Mouse (Mus musculus) ES-Bruce4 (cell line): ENCODE measurements around the gene Mid1. TPM values are rescaled to one million over a fixed set of nuclear protein-coding genes. Genes with fewer than 3 reads are reported as not detected.

ENCODE experiments used
- H3K27ac ChIP-seq: 2 replicates; pipeline ENCODE4 v1.5.1; 2012; ENCODE audit warnings: low read length, inconsistent platforms; ENCODE audit not compliant: insufficient read depth
- H3K27me3 ChIP-seq: 2 replicates; pipeline ENCODE4 v1.6.1; 2012; ENCODE audit warnings: mild to moderate bottlenecking, low read length, inconsistent platforms; ENCODE audit not compliant: control insufficient read depth, poor library complexity, insufficient read depth, severe bottlenecking
- H3K36me3 ChIP-seq: 2 replicates; pipeline ENCODE4 v1.6.1; 2012; ENCODE audit warnings: inconsistent platforms, mild to moderate bottlenecking, low read length, moderate library complexity; ENCODE audit not compliant: control insufficient read depth, poor library complexity, insufficient read depth, severe bottlenecking
- H3K4me1 ChIP-seq: one replicate; pipeline ENCODE4 v1.8.1; 2011; ENCODE audit warnings: low read length; ENCODE audit not compliant: control insufficient read depth, insufficient read depth
- H3K4me3 ChIP-seq: 2 replicates; pipeline ENCODE4 v1.5.1; 2011; ENCODE audit warnings: low read depth, mild to moderate bottlenecking, low read length
- H3K9ac ChIP-seq: 2 replicates; pipeline ENCODE4 v1.6.1; 2012; ENCODE audit warnings: low read depth, mild to moderate bottlenecking, inconsistent platforms; ENCODE audit not compliant: poor library complexity, severe bottlenecking
- H3K9me3 ChIP-seq: replicated peaks from 2 replicates; pipeline ENCODE4 v1.6.1; 2012; ENCODE audit warnings: mild to moderate bottlenecking, low read length, inconsistent platforms; ENCODE audit not compliant: control insufficient read depth, poor library complexity, insufficient read depth, severe bottlenecking
- CTCF ChIP-seq: IDR thresholded peaks from one replicate; pipeline ENCODE4 v1.8.1; 2011; ENCODE audit warnings: low read depth, low read length
- EP300 ChIP-seq: IDR thresholded peaks from 2 replicates; pipeline ENCODE4 v1.6.1; 2011; ENCODE audit warnings: low read depth, low read length; ENCODE audit not compliant: insufficient read depth
- POLR2A ChIP-seq: IDR thresholded peaks from one replicate; pipeline ENCODE4 v1.8.1; 2011; ENCODE audit warnings: low read length; ENCODE audit not compliant: insufficient read depth
- polyA plus RNA-seq: library from polyadenylated mRNA; stranded (reverse); fragments of >200 nt; gene quantifications from 2 replicates; pipeline ENCODE4 v1.2.4, GENCODE M21; 2011; ENCODE audit warnings: low read depth; ENCODE audit not compliant: missing spikeins, insufficient read depth, insufficient read length

Mid1 gene
- polyA plus RNA-seq, 1 experiment = 125 TPM

DNA sequence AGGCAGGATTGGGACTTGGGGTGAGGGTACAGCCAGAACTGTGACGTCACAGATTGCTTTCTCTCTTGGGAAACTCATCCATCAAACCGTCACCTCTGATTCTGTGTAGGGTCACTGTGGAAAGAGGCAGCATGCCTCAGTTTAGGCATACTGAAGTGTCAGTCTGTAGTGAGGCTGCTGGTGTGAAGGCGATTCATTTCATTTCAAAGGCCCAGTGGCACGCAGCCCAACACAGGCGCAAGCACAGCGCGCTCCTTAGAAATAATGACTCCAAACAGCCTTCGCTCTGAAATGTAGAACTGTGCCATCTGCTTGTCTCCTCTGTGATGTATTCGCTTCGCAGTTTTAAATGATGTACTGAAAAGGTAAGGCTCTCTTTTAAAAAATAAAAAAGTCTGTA is 141.9 kb downstream of the Mid1 start:
- Histone ChIP-seq H3K36me3 (no peaks in the 10 kb centered on the region), H3K9ac (no peak overlapping the region), H3K4me1 (peaks cover 1% of the 10 kb centered on the region), H3K27ac (no peak overlapping the region), H3K27me3 (no peaks in the 10 kb centered on the region), H3K9me3 (no peaks in the 10 kb centered on the region), H3K4me3 (no peak overlapping the region)
- TF ChIP-seq EP300 = no peak
- no peak for TF ChIP-seq POLR2A
- no peak for TF ChIP-seq CTCF

GRCm38 (mm10) chrX:169827720-169828119 is 142.7 kb downstream of the Mid1 start:
- H3K4me1 ChIP-seq = peaks cover 1% of the 10 kb centered on the region
- H3K9me3 ChIP-seq = no peaks in the 10 kb centered on the region
- H3K36me3 ChIP-seq = no peaks in the 10 kb centered on the region
- TF ChIP-seq EP300 (no peak), CTCF (no peak), POLR2A (no peak)
- no peaks in the 10 kb centered on the region for H3K27me3 ChIP-seq
- no peak overlapping the region for H3K9ac ChIP-seq
- H3K27ac ChIP-seq = no peak overlapping the region
- no peak overlapping the region for H3K4me3 ChIP-seq

- Histone ChIP-seq H3K4me1 (peaks cover 1% of the 10 kb centered on the region), H3K9me3 (no peaks in the 10 kb centered on the region), H3K27ac (no peak overlapping the region), H3K9ac (no peak overlapping the region), H3K4me3 (no peak overlapping the region), H3K36me3 (no peaks in the 10 kb centered on the region), H3K27me3 (no peaks in the 10 kb centered on the region)
- no peak for TF ChIP-seq CTCF
- no peak for TF ChIP-seq EP300
- no peak for TF ChIP-seq POLR2A
These were observed 143.1 kb downstream of the Mid1 start for GRCm38 (mm10) chrX:169828136-169828535.

- peaks cover 1% of the 10 kb centered on the region for H3K4me1 ChIP-seq
- no peaks in the 10 kb centered on the region for H3K9me3 ChIP-seq
- no peaks in the 10 kb centered on the region for H3K36me3 ChIP-seq
- no peak overlapping the region for H3K9ac ChIP-seq
- H3K27ac ChIP-seq = no peak overlapping the region
- no peak overlapping the region for H3K4me3 ChIP-seq
- H3K27me3 ChIP-seq = no peaks in the 10 kb centered on the region
- no peak for TF ChIP-seq POLR2A
- no peak for TF ChIP-seq EP300
- TF ChIP-seq CTCF = no peak
These were observed 145.1 kb downstream of the Mid1 start for GRCm38 (mm10) chrX:169830052-169830451.

- H3K9me3 ChIP-seq = no peaks in the 10 kb centered on the region
- no peak overlapping the region for H3K27ac ChIP-seq
- H3K36me3 ChIP-seq = no peaks in the 10 kb centered on the region
- no peak overlapping the region for H3K4me3 ChIP-seq
- H3K9ac ChIP-seq = no peak overlapping the region
- TF ChIP-seq CTCF (no peak), EP300 (no peak), POLR2A (no peak)
- no peaks in the 10 kb centered on the region for H3K4me1 ChIP-seq
- no peaks in the 10 kb centered on the region for H3K27me3 ChIP-seq
These were observed 153.1 kb downstream of the Mid1 start for GRCm38 (mm10) chrX:169837947-169838649.

DNA sequence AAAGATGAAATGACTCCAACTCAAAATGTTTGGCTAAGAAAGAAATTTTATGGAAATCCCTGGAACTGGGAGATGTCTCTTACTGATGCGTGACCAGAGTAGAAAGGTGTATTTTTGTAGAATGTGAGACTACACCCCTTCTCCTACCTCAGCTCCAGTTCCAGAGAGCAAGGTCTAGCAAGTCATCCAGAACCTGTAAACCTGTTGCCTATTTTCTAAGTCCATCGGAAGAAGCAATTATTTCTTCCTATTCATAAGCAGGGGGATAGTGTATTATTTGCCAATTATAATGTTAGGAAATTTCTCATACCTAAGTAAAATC is 153.6 kb downstream of the Mid1 start:
- Histone ChIP-seq H3K4me3 (no peak overlapping the region), H3K4me1 (no peaks in the 10 kb centered on the region), H3K9ac (no peak overlapping the region), H3K27me3 (no peaks in the 10 kb centered on the region), H3K9me3 (no peaks in the 10 kb centered on the region), H3K36me3 (no peaks in the 10 kb centered on the region), H3K27ac (no peak overlapping the region)
- TF ChIP-seq POLR2A = no peak

DNA sequence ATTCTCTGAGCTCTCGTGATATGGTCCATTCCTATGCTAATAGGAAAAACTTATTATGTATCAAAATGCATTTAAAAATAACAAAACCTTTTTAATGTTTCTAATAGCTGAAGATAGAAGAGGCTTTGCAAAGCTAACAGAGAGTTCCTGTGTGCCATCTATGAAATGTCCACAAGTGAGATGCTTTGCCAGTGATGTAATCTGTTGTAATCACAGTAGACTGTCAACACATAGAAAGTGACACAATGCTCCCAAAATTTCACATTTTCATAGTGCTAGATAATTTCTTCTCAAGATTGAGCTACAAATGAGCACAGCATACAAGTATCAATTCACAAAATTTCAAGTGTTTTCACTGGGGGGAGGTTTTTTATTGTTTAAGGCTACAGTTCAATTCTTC is 158.3 kb downstream of the Mid1 start:
- H3K9me3 ChIP-seq = no peaks in the 10 kb centered on the region
- H3K27me3 ChIP-seq = no peaks in the 10 kb centered on the region
- H3K4me1 ChIP-seq = no peaks in the 10 kb centered on the region
- no peak overlapping the region for H3K9ac ChIP-seq
- no peak overlapping the region for H3K4me3 ChIP-seq
- no peaks in the 10 kb centered on the region for H3K36me3 ChIP-seq
- no peak overlapping the region for H3K27ac ChIP-seq
- TF ChIP-seq CTCF (no peak), POLR2A (no peak), EP300 (no peak)
